Mouse (Mus musculus) thymus, adult 2 months (tissue): Measurements from ENCODE around the gene Fanca.

Experiments used
- CTCF ChIP-seq: fragments of 200-500 bp; IDR thresholded peaks from 2 replicates; pipeline ENCODE4 v1.5.1; 2012; ENCODE audit warnings: mild to moderate bottlenecking, control low read depth, low read length, moderate library complexity, borderline replicate concordance; ENCODE audit not compliant: control insufficient read depth, poor library complexity, insufficient read depth; ENCODE audit errors: extremely low read depth
- POLR2A ChIP-seq: fragments of 200-500 bp; IDR thresholded peaks from 2 replicates; pipeline ENCODE4 v1.6.1; 2012; ENCODE audit warnings: mild to moderate bottlenecking, low read length, control low read depth, moderate library complexity; ENCODE audit not compliant: control insufficient read depth, poor library complexity, insufficient read depth; ENCODE audit errors: extremely low read depth

DNA sequence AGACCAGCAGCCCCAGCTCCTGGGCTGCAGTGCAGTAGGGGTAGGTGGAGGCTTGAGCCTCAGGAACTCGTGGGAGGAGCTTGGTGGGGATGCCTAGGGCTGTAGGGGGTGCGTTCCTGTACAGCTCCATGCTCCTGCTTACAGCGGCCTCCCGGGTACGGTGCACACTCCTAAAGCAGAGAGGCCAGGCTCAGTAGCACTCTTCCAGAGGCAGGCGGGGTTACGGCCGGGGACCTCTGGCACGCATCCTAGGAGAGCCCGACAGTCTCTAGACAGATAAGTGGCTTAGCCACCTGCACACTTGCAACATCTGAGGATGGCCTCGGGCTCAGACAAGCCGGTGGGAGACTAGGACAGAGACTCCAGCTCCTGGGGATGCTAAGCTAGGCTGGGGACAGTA lies 72.8 kb downstream of the Fanca start:
- TF ChIP-seq CTCF (no peak), POLR2A (no peak)
